Mouse (Mus musculus) hindbrain, embryonic 10.5 days (tissue): ENCODE data around the gene Tbc1d24. TPM values are rescaled to one million over a fixed set of nuclear protein-coding genes. Genes with fewer than 3 reads are reported as not detected.

Experiments used
- DNase-seq: peaks from one replicate; pipeline ENCODE4 v3.0.0-alpha.2; 2017; ENCODE audit warnings: low spot score
- H3K27ac ChIP-seq: fragments of 300-500 bp; sonication (generic); 2 replicates; pipeline ENCODE4 v1.5.1; 2016; ENCODE audit warnings: mild to moderate bottlenecking, moderate library complexity
- H3K27me3 ChIP-seq: fragments of 300-500 bp; sonication (generic); 2 replicates; pipeline ENCODE4 v1.6.1; 2016; ENCODE audit warnings: mild to moderate bottlenecking; ENCODE audit not compliant: poor library complexity, insufficient read depth, severe bottlenecking
- H3K36me3 ChIP-seq: fragments of 300-500 bp; sonication (generic); 2 replicates; pipeline ENCODE4 v1.6.1; 2016; ENCODE audit warnings: mild to moderate bottlenecking, moderate library complexity
- H3K4me1 ChIP-seq: fragments of 300-500 bp; sonication (generic); replicated peaks from 2 replicates; pipeline ENCODE4 v1.6.1; 2016; ENCODE audit warnings: mild to moderate bottlenecking
- H3K4me3 ChIP-seq: fragments of 300-500 bp; sonication (generic); 2 replicates; pipeline ENCODE4 v1.5.1; 2016; ENCODE audit warnings: mild to moderate bottlenecking, moderate library complexity
- H3K9me3 ChIP-seq: fragments of 300-500 bp; sonication (generic); 2 replicates; pipeline ENCODE4 v1.6.1; 2016; ENCODE audit warnings: mild to moderate bottlenecking, moderate library complexity
- WGBS: fragments of 180-500 bp; shearing (Covaris S2); methylation state at CpG from one replicate; pipeline ENCODE4 v1.1.7; 2016; 5-methylcytosine and 5-hydroxymethylcytosine counted together
- polyA plus RNA-seq: library from polyadenylated mRNA; unstranded; fragments of >200 nt; fragmentation: Nextera tagmentation; extraction: Ambion mirVana; gene quantifications from 2 replicates; pipeline ENCODE4 v1.2.1, GENCODE M21; 2016

Gene Tbc1d24
- polyA plus RNA-seq, 1 experiment from 2014 or later, result 6.0 TPM

GRCm38 (mm10) chr17:24207768-24208640, 2.6 kb upstream of the Tbc1d24 start:
- H3K4me1 ChIP-seq, result peaks cover 95% of the 10 kb centered on the region
- H3K4me3 ChIP-seq, result peak overlapping the region; percentile 79
- peaks cover 48% of the 10 kb centered on the region for H3K27me3 ChIP-seq
- H3K27ac ChIP-seq, result peak overlapping the region; percentile 92
- WGBS, result 45% methylated on average over 34 of the region's 34 CpGs
- no peak for DNase-seq
- no peaks in the 10 kb centered on the region for H3K36me3 ChIP-seq
- H3K9me3 ChIP-seq, result no peaks in the 10 kb centered on the region

- peaks cover 48% of the 10 kb centered on the region for H3K27me3 ChIP-seq
- no peaks in the 10 kb centered on the region for H3K9me3 ChIP-seq
- H3K27ac ChIP-seq, result peak overlapping the region; percentile 88
- no peaks in the 10 kb centered on the region for H3K36me3 ChIP-seq
- peak; percentile 67 for DNase-seq
- H3K4me3 ChIP-seq, result peak overlapping the region; percentile 79
- H3K4me1 ChIP-seq, result peaks cover 89% of the 10 kb centered on the region
- WGBS, result 5% methylated on average over 62 of the region's 62 CpGs
Measured at GRCm38 (mm10) chr17:24206451-24207351, 1.3 kb upstream of the Tbc1d24 start.

- Histone ChIP-seq H3K27ac (peak overlapping the region; percentile 88), H3K36me3 (no peaks in the 10 kb centered on the region), H3K4me3 (peak overlapping the region; percentile 79), H3K9me3 (no peaks in the 10 kb centered on the region), H3K27me3 (peaks cover 41% of the 10 kb centered on the region), H3K4me1 (peaks cover 81% of the 10 kb centered on the region)
- WGBS, result 6% methylated on average over 15 of the region's 15 CpGs
- no peak for DNase-seq
Measured at GRCm38 (mm10) chr17:24205908-24206361, 573 bp upstream of the Tbc1d24 start.

- Histone ChIP-seq H3K36me3 (no peaks in the 10 kb centered on the region), H3K9me3 (no peaks in the 10 kb centered on the region), H3K27ac (peak overlapping the region; percentile 88), H3K4me1 (peaks cover 73% of the 10 kb centered on the region), H3K27me3 (peaks cover 30% of the 10 kb centered on the region), H3K4me3 (peak overlapping the region; percentile 79)
- WGBS, result 11% methylated on average over 7 of the region's 7 CpGs
- no peak for DNase-seq
Measured at GRCm38 (mm10) chr17:24204846-24205245, 516 bp downstream of the Tbc1d24 start.

GRCm38 (mm10) chr17:24203611-24204534, 1.5 kb downstream of the Tbc1d24 start:
- Histone ChIP-seq H3K9me3 (no peaks in the 10 kb centered on the region), H3K36me3 (no peaks in the 10 kb centered on the region), H3K4me3 (peak overlapping the region; percentile 79; the same call in 1 of the 2 replicates), H3K27me3 (peaks cover 29% of the 10 kb centered on the region), H3K4me1 (peaks cover 70% of the 10 kb centered on the region), H3K27ac (0 out of 2 replicates have a peak overlapping the region, but pooled peaks have one; percentile 6)
- DNase-seq, result no peak
- WGBS, result 80% methylated on average over 3 of the region's 3 CpGs

GRCm38 (mm10) chr17:24203068-24203467, 2.3 kb downstream of the Tbc1d24 start:
- H3K36me3 ChIP-seq, result no peaks in the 10 kb centered on the region
- H3K9me3 ChIP-seq, result no peaks in the 10 kb centered on the region
- H3K4me3 ChIP-seq, result peak overlapping the region; percentile 10; the same call in 1 of the 2 replicates
- peaks cover 62% of the 10 kb centered on the region for H3K4me1 ChIP-seq
- no peak for DNase-seq
- H3K27me3 ChIP-seq, result peaks cover 23% of the 10 kb centered on the region
- WGBS, result 39% methylated on average over 4 of the region's 4 CpGs
- 0 out of 2 replicates have a peak overlapping the region, but pooled peaks have one; percentile 6 for H3K27ac ChIP-seq

GRCm38 (mm10) chr17:24201092-24201491, 4.3 kb downstream of the Tbc1d24 start:
- Histone ChIP-seq H3K27ac (no peak overlapping the region), H3K36me3 (no peaks in the 10 kb centered on the region; the same call in 1 of the 2 replicates), H3K27me3 (peaks cover 3% of the 10 kb centered on the region), H3K4me3 (no peak overlapping the region), H3K9me3 (no peaks in the 10 kb centered on the region), H3K4me1 (peaks cover 53% of the 10 kb centered on the region)
- no peak for DNase-seq
- 85% methylated on average over 4 of the region's 4 CpGs for WGBS

GRCm38 (mm10) chr17:24199741-24200140, 5.6 kb downstream of the Tbc1d24 start:
- Histone ChIP-seq H3K4me3 (no peak overlapping the region), H3K27me3 (no peaks in the 10 kb centered on the region), H3K36me3 (no peaks in the 10 kb centered on the region; the same call in 1 of the 2 replicates), H3K4me1 (peaks cover 43% of the 10 kb centered on the region), H3K27ac (no peak overlapping the region), H3K9me3 (no peaks in the 10 kb centered on the region)
- WGBS, result 67% methylated on average over 4 of the region's 4 CpGs
- no peak for DNase-seq

GRCm38 (mm10) chr17:24199252-24199651, 6.1 kb downstream of the Tbc1d24 start:
- Histone ChIP-seq H3K4me1 (peaks cover 43% of the 10 kb centered on the region), H3K27me3 (no peaks in the 10 kb centered on the region)

GRCm38 (mm10) chr17:24197032-24197824, 8.1 kb downstream of the Tbc1d24 start:
- WGBS, result 69% methylated on average over 15 of the region's 15 CpGs
- H3K4me1 ChIP-seq, result peaks cover 36% of the 10 kb centered on the region

More at GRCm38 (mm10) chr17:24199252-24199651, 6.1 kb downstream of the Tbc1d24 start:
- no peak for DNase-seq
- Histone ChIP-seq H3K4me3 (no peak overlapping the region), H3K9me3 (no peaks in the 10 kb centered on the region), H3K27ac (no peak overlapping the region), H3K36me3 (no peaks in the 10 kb centered on the region; the same call in 1 of the 2 replicates)
- 88% methylated on average over 4 of the region's 4 CpGs for WGBS

GRCm38 (mm10) chr17:24195349-24195748, 10.0 kb downstream of the Tbc1d24 start:
- H3K27me3 ChIP-seq, result no peaks in the 10 kb centered on the region
- DNase-seq, result no peak
- H3K9me3 ChIP-seq, result no peaks in the 10 kb centered on the region
- H3K4me3 ChIP-seq, result no peak overlapping the region
- 66% methylated on average over 2 of the region's 2 CpGs for WGBS
- H3K36me3 ChIP-seq, result no peaks in the 10 kb centered on the region; the same call in 1 of the 2 replicates
- H3K27ac ChIP-seq, result no peak overlapping the region
- peaks cover 40% of the 10 kb centered on the region for H3K4me1 ChIP-seq

More at GRCm38 (mm10) chr17:24197032-24197824, 8.1 kb downstream of the Tbc1d24 start:
- DNase-seq, result no peak
- no peaks in the 10 kb centered on the region for H3K27me3 ChIP-seq
- no peak overlapping the region for H3K4me3 ChIP-seq
- H3K36me3 ChIP-seq, result no peaks in the 10 kb centered on the region; the same call in 1 of the 2 replicates
- H3K9me3 ChIP-seq, result no peaks in the 10 kb centered on the region
- peak overlapping the region; percentile 29; the same call in 1 of the 2 replicates for H3K27ac ChIP-seq
